In the genomic region with DNA sequence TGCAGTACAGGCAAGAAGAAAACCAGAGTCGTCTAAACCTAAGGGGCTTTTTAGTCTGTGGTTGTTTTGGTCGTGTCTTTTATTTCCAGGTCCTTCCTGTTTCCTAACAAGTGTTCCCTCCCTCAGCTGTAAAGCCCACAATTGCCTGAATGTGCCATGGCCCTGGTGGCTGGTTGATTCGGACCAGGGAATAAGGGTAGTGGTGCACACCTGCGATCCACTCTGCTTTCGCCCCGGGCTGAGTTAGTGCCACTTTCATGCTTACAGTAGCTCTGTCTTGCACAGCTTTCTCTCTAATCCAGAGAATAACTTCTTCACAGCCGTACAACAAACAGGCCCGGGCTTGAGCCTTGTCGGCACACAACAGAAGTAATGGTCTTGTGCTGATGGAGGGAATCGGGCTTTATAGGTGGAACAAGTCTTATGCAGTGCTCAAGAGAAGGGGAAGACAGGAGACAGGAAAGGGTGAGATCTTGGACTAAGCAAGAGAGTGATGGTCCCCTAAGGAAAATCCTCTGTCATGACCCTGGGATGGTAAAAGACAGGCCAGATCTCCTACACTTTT, we compare ENCODE assay signal across 13 mouse cellular contexts. TPM values are rescaled to one million over a fixed set of nuclear protein-coding genes. Genes with fewer than 3 reads are reported as not detected.
DNase-seq lines count a peak whose midpoint lies in the region; ATAC-seq and TF ChIP-seq lines count a peak whose summit lies in the region.
"Had no signal": no experiment of that assay in that cellular context is flagged by ENCODE, and none has a peak within 500 bp of the region (broad histone marks: within the 10 kb centered on the region; RNA-seq: fewer than 3 reads in every experiment).

No protein-coding gene starts in this region.

- no peaks in the 10 kb centered on the region for H3K9me3 ChIP-seq in kidney, embryonic 15.5 days (replicated peaks)
- no peaks in the 10 kb centered on the region for H3K9me3 ChIP-seq in CH12.LX (replicated peaks; ENCODE audit: low read length)
- no peaks in the 10 kb centered on the region for H3K9me3 ChIP-seq in limb, embryonic 14.5 days (ENCODE audit: control insufficient read depth, low read length)
- H3K9me3 ChIP-seq: forebrain, embryonic 15.5 days; hindbrain, embryonic 15.5 days had no signal

- DNase-seq in kidney, postnatal 10 days, result no peak
- DNase-seq in CH12.LX (ENCODE audit: extremely low read depth), result peak; percentile 33
- DNase-seq in R1 (ENCODE audit: low read depth, low spot score), result peak; percentile 43
- DNase-seq in limb, embryonic 14.5 days (ENCODE audit: low spot score), result no peak
- DNase-seq in layer of hippocampus, adult 9-10 months (ENCODE audit: low spot score), result no peak
- no peak for DNase-seq in MN1 (ENCODE audit: low spot score)
- DNase-seq: adrenal gland, postnatal 14 days; cerebellum, adult 11-12 months; left cerebral cortex, postnatal 4 days had no signal

- dilution Hi-C loops in CH12.LX (cut with MboI; ENCODE audit: extremely low pct_ligation_motif_present, extremely low pct_unique_long_range_greater_than_20kb, low sequenced_read_pairs), result no loop called here

- no peak for ATAC-seq in kidney, embryonic 15.5 days (replicated peaks; ENCODE audit: low FRiP score)
- ATAC-seq in limb, embryonic 14.5 days (ENCODE audit: low FRiP score, low read depth), result no peak
- ATAC-seq in inflammation-experienced regulatory T-cells, adult 6 months, result no peak
- ATAC-seq: forebrain, embryonic 15.5 days had no signal

- TF ChIP-seq CTCF in CH12.LX (conservative IDR thresholded peaks at IDR 0.05 in 1 of 2, IDR thresholded peaks at IDR 0.05 in 1 of 2; ENCODE audit: low read depth in 2 of 2, low read length in 2 of 2), result no peak

- peak overlapping the region; percentile 49 for H3K4me2 ChIP-seq in kidney, embryonic 15.5 days
- H3K4me2 ChIP-seq in CH12.LX (ENCODE audit: insufficient read depth, low read depth, poor library complexity, severe bottlenecking), result peak overlapping the region; percentile 56
- H3K4me2 ChIP-seq in limb, embryonic 14.5 days (replicated peaks; ENCODE audit: low read depth, low read length, severe bottlenecking), result peak overlapping the region; percentile 39; the same call in 1 of the 2 replicates

- in situ Hi-C loops in CH12.LX (cut with MboI; ENCODE audit: low pct_ligation_motif_present, low pct_unique_long_range_greater_than_20kb, low sequenced_read_pairs), result no loop called here

- TF ChIP-seq POLR2A in CH12.LX (IDR thresholded peaks at IDR 0.05; ENCODE audit: low read depth, low read length), result no peak; the same call in 1 of the 2 replicates
- no peak for TF ChIP-seq POLR2A in limb, embryonic 14.5 days (IDR thresholded peaks at IDR 0.05; ENCODE audit: borderline replicate concordance, extremely low read depth, insufficient read depth, insufficient read length)

- H3K79me2 ChIP-seq in CH12.LX (replicated peaks; ENCODE audit: control insufficient read depth, extremely low read depth, insufficient read depth, poor library complexity, severe bottlenecking), result no peaks in the 10 kb centered on the region

- no peak; the same call in 1 of the 2 replicates for TF ChIP-seq EP300 in CH12.LX (IDR thresholded peaks at IDR 0.05; ENCODE audit: low read length)

- H3K27me3 ChIP-seq in kidney, embryonic 15.5 days, result peaks cover 6% of the 10 kb centered on the region; the same call in 1 of the 2 replicates
- peaks cover 16% of the 10 kb centered on the region for H3K27me3 ChIP-seq in CH12.LX (replicated peaks)
- no peaks in the 10 kb centered on the region for H3K27me3 ChIP-seq in limb, embryonic 14.5 days (ENCODE audit: control insufficient read depth, insufficient read depth, low read length)

- H3K9ac ChIP-seq in kidney, embryonic 15.5 days, result no peak overlapping the region
- H3K9ac ChIP-seq in CH12.LX (ENCODE audit: insufficient read depth, low read depth), result peak overlapping the region; percentile 14
- no peak overlapping the region for H3K9ac ChIP-seq in limb, embryonic 14.5 days (ENCODE audit: low read depth, low read length, severe bottlenecking)
- H3K9ac ChIP-seq: forebrain, embryonic 15.5 days; hindbrain, embryonic 15.5 days had no signal

- no peaks in the 10 kb centered on the region for H3K36me3 ChIP-seq in kidney, embryonic 15.5 days
- H3K36me3 ChIP-seq in CH12.LX (replicated peaks in 1 of 2; ENCODE audit: control insufficient read depth in 1 of 2, insufficient read depth in 1 of 2, low read length in 1 of 2), result no peaks in the 10 kb centered on the region
- H3K36me3 ChIP-seq in limb, embryonic 14.5 days (ENCODE audit: control insufficient read depth, insufficient read depth, low read length), result no peaks in the 10 kb centered on the region
- H3K36me3 ChIP-seq: forebrain, embryonic 15.5 days; hindbrain, embryonic 15.5 days had no signal

- H3K27ac ChIP-seq in kidney, embryonic 15.5 days, result no peak overlapping the region
- H3K27ac ChIP-seq in CH12.LX (ENCODE audit: insufficient read depth, low read depth), result peak overlapping the region; percentile 76
- H3K27ac ChIP-seq in limb, embryonic 14.5 days (replicated peaks; ENCODE audit: low read depth, low read length), result no peak overlapping the region
- H3K27ac ChIP-seq: forebrain, embryonic 15.5 days; hindbrain, embryonic 15.5 days had no signal

- TF ChIP-seq RAD21 in CH12.LX (IDR thresholded peaks at IDR 0.05; ENCODE audit: low read depth, low read length), result no peak

- 59% methylated on average over 10 of the region's 10 CpGs for WGBS in kidney, embryonic 15.5 days
- 55% methylated on average over 10 of the region's 10 CpGs for WGBS in limb, embryonic 14.5 days

- peaks cover 16% of the 10 kb centered on the region for H3K4me1 ChIP-seq in kidney, embryonic 15.5 days
- H3K4me1 ChIP-seq in CH12.LX (ENCODE audit: control insufficient read depth in 1 of 2, insufficient read depth in 2 of 2), result peaks cover 12 to 41% of the 10 kb centered on the region in 2 experiments
- H3K4me1 ChIP-seq in limb, embryonic 14.5 days (ENCODE audit: control insufficient read depth, insufficient read depth, low read length), result no peaks in the 10 kb centered on the region

- H3K4me3 ChIP-seq in kidney, embryonic 15.5 days (replicated peaks), result no peak overlapping the region
- peak overlapping the region; percentile 2 to 19 (median 17) for H3K4me3 ChIP-seq in CH12.LX (replicated peaks in 1 of 3; ENCODE audit: low read depth in 2 of 3, low read length in 2 of 3, poor library complexity in 1 of 3)
- no peak overlapping the region for H3K4me3 ChIP-seq in limb, embryonic 14.5 days (replicated peaks; ENCODE audit: low read length)
- H3K4me3 ChIP-seq: forebrain, embryonic 15.5 days had no signal

TF ChIP-seq in CH12.LX, 34 proteins besides CTCF, POLR2A, EP300 and RAD21:
- TF ChIP-seq IRF4 (IDR thresholded peaks at IDR 0.05; ENCODE audit: low read depth, low read length) (no peak; the same call in 1 of the 2 replicates), ELF1 (IDR thresholded peaks at IDR 0.05; ENCODE audit: low read depth, low read length) (peak; percentile 28; the same call in 1 of the 2 replicates), ZNF384 (IDR thresholded peaks at IDR 0.05; ENCODE audit: low read depth, low read length) (0 out of 2 replicates have a peak, but pooled peaks have one; percentile 6), BHLHE40 (IDR thresholded peaks at IDR 0.05; ENCODE audit: low read depth, low read length) (no peak), PAX5 (IDR thresholded peaks at IDR 0.05; ENCODE audit: low read length) (no peak), ZKSCAN1 (IDR thresholded peaks at IDR 0.05; ENCODE audit: borderline replicate concordance, low read depth, low read length) (no peak), MEF2A (IDR thresholded peaks at IDR 0.05; ENCODE audit: borderline replicate concordance, low read depth, low read length) (0 out of 2 replicates have a peak, but pooled peaks have one; percentile 47)

RNA-seq across cellular contexts. Expression of a gene that starts 26.0 kb away (rescaled TPM):
- 5.4 and 5.7 TPM in 2 replicates for polyA plus RNA-seq in kidney, embryonic 15.5 days (2015; fragmentation: Nextera tagmentation; extraction: Ambion mirVana)
- total RNA-seq in CH12.LX (2012; rRNA removed) (46.4 and 50.6 TPM in 2 replicates), CH12.LX (2014; rRNA removed) (51.9 and 52.4 TPM in 2 replicates)
- 64.3 and 69.8 TPM in 2 replicates for polyA plus RNA-seq in CH12.LX (2012; ENCODE audit: insufficient read length, low read depth)
- 1.1 and 1.5 TPM in 2 replicates for polyA plus RNA-seq in limb, embryonic 14.5 days (2012; rRNA removed)
- polyA plus RNA-seq in limb, embryonic 14.5 days (2014; fragmentation: Nextera tagmentation; extraction: Ambion mirVana), result 3.4 and 4.6 TPM in 2 replicates
- under 1 TPM in 1 of 3 experiments, not detected in 2; 0.47 TPM for polyA plus RNA-seq in inflammation-experienced regulatory T-cells, adult 6 months (2017; shearing (Covaris generic))

RNA-seq across cellular contexts. Expression of a gene that starts 46.0 kb away (rescaled TPM):
- polyA plus RNA-seq in kidney, embryonic 15.5 days (2015; fragmentation: Nextera tagmentation; extraction: Ambion mirVana), result 53.8 and 54.9 TPM in 2 replicates
- total RNA-seq in CH12.LX (2012; rRNA removed) (17.6 and 17.8 TPM in 2 replicates), CH12.LX (2014; rRNA removed) (21.3 and 21.4 TPM in 2 replicates)
- polyA plus RNA-seq in CH12.LX (2012; ENCODE audit: insufficient read length, low read depth), result 24.8 and 26.5 TPM in 2 replicates
- polyA plus RNA-seq in limb, embryonic 14.5 days (2012; rRNA removed), result 20.1 and 20.5 TPM in 2 replicates
- 29.5 and 31.2 TPM in 2 replicates for polyA plus RNA-seq in limb, embryonic 14.5 days (2014; fragmentation: Nextera tagmentation; extraction: Ambion mirVana)
- 1 to 10 TPM; 3.4 to 4.2 (median 4.1) TPM for polyA plus RNA-seq in inflammation-experienced regulatory T-cells, adult 6 months (2017; shearing (Covaris generic))

RNA-seq across cellular contexts. Expression of a gene that starts 46.1 kb away (rescaled TPM):
- polyA plus RNA-seq in kidney, embryonic 15.5 days (2015; fragmentation: Nextera tagmentation; extraction: Ambion mirVana), result 4.8 and 5.0 TPM in 2 replicates
- total RNA-seq in CH12.LX (2012; rRNA removed) (0.04 and 0.17 TPM in 2 replicates), CH12.LX (2014; rRNA removed) (0.26 TPM in 1 of 2 replicates, not detected in the other)
- not detected in 2 replicates for polyA plus RNA-seq in CH12.LX (2012; ENCODE audit: insufficient read length, low read depth)
- polyA plus RNA-seq in limb, embryonic 14.5 days (2012; rRNA removed), result 3.8 and 4.0 TPM in 2 replicates
- 3.0 and 4.6 TPM in 2 replicates for polyA plus RNA-seq in limb, embryonic 14.5 days (2014; fragmentation: Nextera tagmentation; extraction: Ambion mirVana)
- polyA plus RNA-seq in inflammation-experienced regulatory T-cells, adult 6 months (2017; shearing (Covaris generic)), result not detected

Comparison
In these comparisons a context has a peak if more than half of its experiments do, and no peak if none do; other contexts are left out.
1. H3K4me3 ChIP-seq: peak in CH12.LX (3 of 3); none in kidney, embryonic 15.5 days (single experiment) and limb, embryonic 14.5 days (single experiment).
2. DNase-seq: peak in CH12.LX (single experiment) and R1 (single experiment); none in kidney, postnatal 10 days (single experiment), limb, embryonic 14.5 days (single experiment), layer of hippocampus, adult 9-10 months (single experiment) and MN1 (single experiment).
3. Peak in every context shown above with its lines, with median percentiles within 50 percentile points of each other: H3K4me2 ChIP-seq.